Mouse (Mus musculus): ENCODE data around the gene Sulf2.

DNA sequence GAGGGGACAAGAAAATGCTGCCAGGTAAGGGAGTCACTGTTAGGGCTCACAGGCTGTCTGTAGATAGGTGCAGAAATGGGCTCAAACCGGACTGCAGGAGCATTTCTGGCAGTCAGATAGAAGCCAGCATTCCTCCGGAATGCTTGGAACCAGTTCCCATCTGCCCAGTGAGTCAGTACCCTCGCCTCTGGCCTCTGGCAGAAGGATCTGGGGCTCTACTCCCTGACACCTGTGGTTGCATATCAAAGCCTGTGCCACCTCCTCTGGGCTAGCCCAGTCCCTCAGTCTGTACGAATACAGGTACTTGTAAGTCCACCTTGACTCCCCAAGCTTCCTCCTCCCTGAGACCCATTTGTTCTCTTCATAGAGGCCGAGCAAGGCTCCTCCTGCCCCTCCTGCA is 17.7 kb upstream of the Sulf2 start:
- TF ChIP-seq CTCF (IDR thresholded peaks at IDR 0.05; ENCODE audit: borderline replicate concordance, insufficient read depth, low read depth, low read length), result no peak
- no peak for TF ChIP-seq POLR2A (IDR thresholded peaks at IDR 0.05; ENCODE audit: borderline replicate concordance, insufficient read depth, low read length)
